26 mouse cellular contexts compared by ENCODE assay signal in the genomic region with DNA sequence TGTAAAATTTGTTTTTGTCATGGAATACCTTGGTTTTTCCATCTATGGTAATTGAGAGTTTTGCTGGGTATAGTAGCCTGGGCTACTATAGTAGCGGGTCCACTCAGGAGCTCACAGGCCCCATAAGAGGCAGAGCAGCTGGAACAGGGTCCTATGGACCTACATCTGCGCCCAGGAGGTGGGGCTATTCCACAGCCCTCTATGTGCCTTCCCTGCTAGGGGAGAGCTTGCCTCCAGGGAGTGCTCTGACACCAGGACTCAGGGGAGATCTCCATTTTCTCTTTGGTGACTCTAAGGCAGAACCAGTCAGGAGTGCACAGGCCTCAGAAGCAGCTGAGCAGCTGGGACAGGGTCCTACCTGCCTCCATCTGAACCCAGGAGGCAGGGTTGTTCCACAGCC.
DNase-seq lines count a peak whose midpoint lies in the region; ATAC-seq and TF ChIP-seq lines count a peak whose summit lies in the region.
"Had no signal": no experiment of that assay in that cellular context is flagged by ENCODE, and none has a peak within 500 bp of the region (broad histone marks: within the 10 kb centered on the region; RNA-seq: fewer than 3 reads in every experiment).

No protein-coding gene starts in this region.

- TF ChIP-seq POLR2A in kidney, adult 2 months (IDR thresholded peaks at IDR 0.05; ENCODE audit: low read depth, low read length) = no peak

- TF ChIP-seq CTCF in kidney, adult 2 months (conservative IDR thresholded peaks at IDR 0.05; ENCODE audit: insufficient read depth, insufficient read length, low read depth, low read length) = 0 out of 2 replicates have a peak, but pooled peaks have one; percentile 22
- peak; percentile 30 for TF ChIP-seq CTCF in lung, postnatal 0 days (IDR thresholded peaks at IDR 0.05)
- TF ChIP-seq CTCF in stomach, postnatal 0 days (IDR thresholded peaks at IDR 0.05; ENCODE audit: low read depth) = peak; percentile 36

- H3K36me3 ChIP-seq in kidney, adult 2 months (ENCODE audit: control insufficient read depth, insufficient read depth, low read length) = no peaks in the 10 kb centered on the region
- no peaks in the 10 kb centered on the region for H3K36me3 ChIP-seq in kidney, embryonic 15.5 days
- no peaks in the 10 kb centered on the region for H3K36me3 ChIP-seq in lung, postnatal 0 days (ENCODE audit: insufficient read depth, low read length)
- H3K36me3 ChIP-seq in ES-E14 (ENCODE audit: control insufficient read depth, insufficient read depth, low read length, poor library complexity, severe bottlenecking) = no peaks in the 10 kb centered on the region
- H3K36me3 ChIP-seq in stomach, postnatal 0 days (ENCODE audit: control insufficient read depth, insufficient read depth, low read length) = no peaks in the 10 kb centered on the region
- H3K36me3 ChIP-seq: embryonic facial prominence, embryonic 10.5 days; forebrain, embryonic 15.5 days; hindbrain, embryonic 10.5 days; limb, embryonic 13.5 days; neural tube, embryonic 13.5 days; stomach, embryonic 15.5 days had no signal

- no peak for ATAC-seq in kidney, embryonic 15.5 days (replicated peaks; ENCODE audit: low FRiP score)
- 0 out of 2 replicates have a peak, but pooled peaks have one; percentile 12 for ATAC-seq in lung, postnatal 0 days
- ATAC-seq in stomach, postnatal 0 days (ENCODE audit: low FRiP score, low TSS enrichment) = no peak
- ATAC-seq: forebrain, embryonic 15.5 days; hindbrain, postnatal 0 days; midbrain, embryonic 16.5 days had no signal

- H3K4me3 ChIP-seq in kidney, adult 2 months (ENCODE audit: insufficient read depth, low read depth, low read length) = no peak overlapping the region
- no peak overlapping the region for H3K4me3 ChIP-seq in kidney, embryonic 15.5 days (replicated peaks)
- H3K4me3 ChIP-seq in lung, postnatal 0 days (ENCODE audit: low read depth, low read length) = no peak overlapping the region
- H3K4me3 ChIP-seq in ES-E14 (ENCODE audit: insufficient read depth in 1 of 2, low read depth in 1 of 2, low read length in 2 of 2, poor library complexity in 1 of 2, severe bottlenecking in 1 of 2) = no peak overlapping the region
- no peak overlapping the region for H3K4me3 ChIP-seq in stomach, postnatal 0 days (ENCODE audit: low read depth, low read length)
- H3K4me3 ChIP-seq: embryonic facial prominence, embryonic 10.5 days; forebrain, embryonic 15.5 days; hindbrain, embryonic 10.5 days; limb, embryonic 13.5 days; myocyte; neural tube, embryonic 13.5 days; stomach, embryonic 15.5 days had no signal

- H3K9me3 ChIP-seq in kidney, embryonic 15.5 days (replicated peaks) = no peaks in the 10 kb centered on the region
- H3K9me3 ChIP-seq in lung, postnatal 0 days (ENCODE audit: low read length) = no peaks in the 10 kb centered on the region
- no peaks in the 10 kb centered on the region for H3K9me3 ChIP-seq in ES-E14 (ENCODE audit: control insufficient read depth, insufficient read depth, low read depth, low read length)
- H3K9me3 ChIP-seq in stomach, postnatal 0 days (ENCODE audit: control insufficient read depth, low read length) = no peaks in the 10 kb centered on the region
- H3K9me3 ChIP-seq: embryonic facial prominence, embryonic 10.5 days; forebrain, embryonic 15.5 days; hindbrain, embryonic 10.5 days; limb, embryonic 13.5 days; neural tube, embryonic 13.5 days; stomach, embryonic 15.5 days had no signal

- DNase-seq in kidney, adult 2 months = no peak
- DNase-seq in lung, postnatal 0 days (ENCODE audit: low spot score) = no peak
- DNase-seq in lung, postnatal 4 days = no peak
- DNase-seq in ES-E14 (ENCODE audit: low read depth, low spot score) = peak; percentile 1
- no peak for DNase-seq in stomach, postnatal 0 days (ENCODE audit: low spot score)
- DNase-seq in urinary bladder, postnatal 4 days (ENCODE audit: low spot score in 2 of 2) = no peak
- DNase-seq: adrenal gland, adult 2 months; cerebellum, adult 11 months; cerebellum, adult 9-11 months; kidney, adult 11 months; kidney, postnatal 36 days; lung, adult 18-20 months; lung, postnatal 36 days; retina, postnatal 1 day; thymus, adult 2 months had no signal

- no peak for TF ChIP-seq EP300 in lung, postnatal 0 days (IDR thresholded peaks at IDR 0.05)
- no peak for TF ChIP-seq EP300 in stomach, postnatal 0 days (optimal IDR thresholded peaks at IDR 0.05)

- in situ Hi-C loops in ES-E14 (cut with MboI; ENCODE audit: low sequenced_read_pairs in 2 of 2, unreplicated experiment in 2 of 2) = loop anchor here in 1 of 2 experiments (25.0 kb wide), 1 partner anchor 229 kb away; no protein-coding TSS in a partner anchor

- no peaks in the 10 kb centered on the region for H3K27me3 ChIP-seq in kidney, adult 2 months (replicated peaks; ENCODE audit: control insufficient read depth, insufficient read depth, low read length)
- no peaks in the 10 kb centered on the region for H3K27me3 ChIP-seq in kidney, embryonic 15.5 days
- no peaks in the 10 kb centered on the region for H3K27me3 ChIP-seq in lung, postnatal 0 days (replicated peaks; ENCODE audit: insufficient read depth, low read length)
- H3K27me3 ChIP-seq in stomach, postnatal 0 days (ENCODE audit: control insufficient read depth, insufficient read depth, low read length) = no peaks in the 10 kb centered on the region
- H3K27me3 ChIP-seq: forebrain, embryonic 15.5 days; limb, embryonic 13.5 days; neural tube, embryonic 13.5 days; stomach, embryonic 15.5 days had no signal

- H3K4me2 ChIP-seq in kidney, embryonic 15.5 days = no peak overlapping the region
- no peak overlapping the region for H3K4me2 ChIP-seq in lung, postnatal 0 days (replicated peaks; ENCODE audit: low read depth, low read length)
- no peak overlapping the region for H3K4me2 ChIP-seq in stomach, postnatal 0 days (replicated peaks; ENCODE audit: low read depth)
- H3K4me2 ChIP-seq: forebrain, embryonic 15.5 days; heart, embryonic 11.5 days; limb, embryonic 13.5 days; neural tube, embryonic 13.5 days; stomach, embryonic 15.5 days had no signal

- H3K27ac ChIP-seq in kidney, adult 2 months (ENCODE audit: insufficient read depth, low read depth, low read length) = no peak overlapping the region
- no peak overlapping the region for H3K27ac ChIP-seq in kidney, embryonic 15.5 days
- no peak overlapping the region for H3K27ac ChIP-seq in lung, postnatal 0 days (ENCODE audit: low read length)
- no peak overlapping the region for H3K27ac ChIP-seq in ES-E14 (ENCODE audit: insufficient read depth, low read depth, low read length, poor library complexity, severe bottlenecking)
- H3K27ac ChIP-seq in stomach, postnatal 0 days (replicated peaks) = no peak overlapping the region
- H3K27ac ChIP-seq: embryonic facial prominence, embryonic 10.5 days; forebrain, embryonic 15.5 days; hindbrain, embryonic 10.5 days; hindbrain, postnatal 0 days; limb, embryonic 13.5 days; neural tube, embryonic 13.5 days; stomach, embryonic 15.5 days had no signal

- WGBS in kidney, adult 2 months = 86% methylated on average over 2 of the region's 2 CpGs
- WGBS in kidney, embryonic 15.5 days = 61% methylated on average over 2 of the region's 2 CpGs
- 53% methylated on average over 2 of the region's 2 CpGs for WGBS in lung, postnatal 0 days
- 75% methylated on average over 2 of the region's 2 CpGs for WGBS in stomach, postnatal 0 days

- H3K4me1 ChIP-seq in kidney, adult 2 months (ENCODE audit: control insufficient read depth, insufficient read depth, low read length) = no peaks in the 10 kb centered on the region
- H3K4me1 ChIP-seq in kidney, embryonic 15.5 days = no peaks in the 10 kb centered on the region
- no peaks in the 10 kb centered on the region for H3K4me1 ChIP-seq in lung, postnatal 0 days (ENCODE audit: insufficient read depth, low read depth, low read length)
- no peaks in the 10 kb centered on the region for H3K4me1 ChIP-seq in ES-E14 (ENCODE audit: control insufficient read depth in 2 of 2, insufficient read depth in 2 of 2, low read length in 2 of 2, poor library complexity in 1 of 2)
- H3K4me1 ChIP-seq in stomach, postnatal 0 days (replicated peaks; ENCODE audit: control insufficient read depth, insufficient read depth) = no peaks in the 10 kb centered on the region
- H3K4me1 ChIP-seq: embryonic facial prominence, embryonic 10.5 days; forebrain, embryonic 15.5 days; hindbrain, embryonic 10.5 days; limb, embryonic 13.5 days; neural tube, embryonic 13.5 days; stomach, embryonic 15.5 days had no signal

- H3K9ac ChIP-seq in kidney, embryonic 15.5 days = no peak overlapping the region
- H3K9ac ChIP-seq in lung, postnatal 0 days (replicated peaks; ENCODE audit: low read depth) = no peak overlapping the region
- no peak overlapping the region for H3K9ac ChIP-seq in ES-E14 (ENCODE audit: insufficient read depth, low read depth, low read length, poor library complexity, severe bottlenecking)
- no peak overlapping the region for H3K9ac ChIP-seq in stomach, postnatal 0 days (ENCODE audit: low read length)
- H3K9ac ChIP-seq: forebrain, embryonic 15.5 days; limb, embryonic 13.5 days; neural tube, embryonic 13.5 days; stomach, embryonic 15.5 days had no signal

TF ChIP-seq in ES-E14, 5 proteins besides CTCF, POLR2A, EP300 and RAD21:
- TF ChIP-seq ZNF384 (IDR thresholded peaks at IDR 0.05; ENCODE audit: low read depth, low read length) (no peak), HCFC1 (IDR thresholded peaks at IDR 0.05; ENCODE audit: borderline replicate concordance, insufficient read depth, low read length) (no peak), MAFK (IDR thresholded peaks at IDR 0.05; ENCODE audit: insufficient read depth, low read depth, low read length) (no peak), CHD2 (IDR thresholded peaks at IDR 0.05; ENCODE audit: low read depth, low read length) (no peak), ZC3H11A (IDR thresholded peaks at IDR 0.05; ENCODE audit: borderline replicate concordance, low read depth, low read length) (no peak)
